Mouse (Mus musculus) CH12.LX (cell line): ENCODE measurements at regions not wholly inside any gene's neighbourhood (a gene's known extent, or its start where the extent isn't known, plus 50 kb on each side); places are given as distances from the start of the nearest gene placed in this dataset.

Experiments
- DNase-seq: peaks from one replicate; pipeline ENCODE4 v3.0.0-alpha.2; 2013; ENCODE audit errors: extremely low read depth
- H3K27ac ChIP-seq: 2 replicates; pipeline ENCODE4 v1.5.1; 2012; ENCODE audit warnings: low read depth, mild to moderate bottlenecking, control low read depth, moderate library complexity; ENCODE audit not compliant: insufficient read depth
- H3K27me3 ChIP-seq: replicated peaks from 2 replicates; pipeline ENCODE3; 2012; ENCODE audit warnings: inconsistent platforms
- H3K36me3 ChIP-seq, 2 experiments: replicated peaks in 1 of 2; 2 replicates each; pipeline versions ENCODE3 to v1.6.1; 2012; ENCODE audit warnings: inconsistent platforms in 1 of 2, low read length in 1 of 2, mild to moderate bottlenecking in 1 of 2, mixed read lengths in 1 of 2, moderate library complexity in 1 of 2; ENCODE audit not compliant: control insufficient read depth in 1 of 2, insufficient read depth in 1 of 2
- H3K4me1 ChIP-seq, 2 experiments: 2 replicates each; pipeline ENCODE4 v1.6.1; 2012; ENCODE audit warnings: inconsistent platforms in 1 of 2, moderate library complexity in 1 of 2; ENCODE audit not compliant: insufficient read depth in 2 of 2, control insufficient read depth in 1 of 2
- H3K4me2 ChIP-seq: 2 replicates; pipeline ENCODE4 v1.6.1; 2012; ENCODE audit warnings: low read depth, mild to moderate bottlenecking, control low read depth; ENCODE audit not compliant: poor library complexity, insufficient read depth, severe bottlenecking
- H3K4me3 ChIP-seq, 3 experiments: fragments of 150-350 bp in 1 of 3; sonication (generic) in 1 of 3; replicated peaks in 1 of 3; 2 replicates each; pipeline versions ENCODE3 to v1.5.1; 2011 to 2012; ENCODE audit warnings: low read depth in 2 of 3, low read length in 2 of 3, mild to moderate bottlenecking in 2 of 3, moderate library complexity in 2 of 3, control low read depth in 1 of 3, improper control_type of control experiment in 1 of 3, inconsistent platforms in 1 of 3, mixed read lengths in 1 of 3; ENCODE audit not compliant: poor library complexity in 1 of 3
- H3K79me2 ChIP-seq: replicated peaks from 2 replicates; pipeline ENCODE4 v1.6.1; 2012; ENCODE audit warnings: mild to moderate bottlenecking, moderate library complexity; ENCODE audit not compliant: control insufficient read depth, poor library complexity, insufficient read depth, severe bottlenecking; ENCODE audit errors: extremely low read depth
- H3K9ac ChIP-seq: 2 replicates; pipeline ENCODE4 v1.6.1; 2012; ENCODE audit warnings: low read depth, mild to moderate bottlenecking, control low read depth, moderate library complexity; ENCODE audit not compliant: insufficient read depth
- H3K9me3 ChIP-seq: replicated peaks from 2 replicates; pipeline ENCODE3; 2012; ENCODE audit warnings: low read length, inconsistent platforms, mixed read lengths
- BHLHE40 ChIP-seq: IDR thresholded peaks from 2 replicates; pipeline ENCODE4 v1.6.1; 2011; ENCODE audit warnings: mild to moderate bottlenecking, low read depth, low read length, improper control_type of control experiment
- CTCF ChIP-seq, 2 experiments: IDR thresholded peaks in 1 of 2; conservative IDR thresholded peaks in 1 of 2; 2 replicates each; pipeline ENCODE4 v1.5.1; 2011 to 2012; ENCODE audit warnings: low read depth in 2 of 2, low read length in 2 of 2, improper control_type of control experiment in 1 of 2, inconsistent platforms in 1 of 2, mild to moderate bottlenecking in 1 of 2, moderate library complexity in 1 of 2
- E2F4 ChIP-seq: IDR thresholded peaks from 2 replicates; pipeline ENCODE4 v1.6.1; 2011; ENCODE audit warnings: low read depth, low read length, improper control_type of control experiment; ENCODE audit not compliant: insufficient replicate concordance
- ELF1 ChIP-seq: IDR thresholded peaks from 2 replicates; pipeline ENCODE4 v1.6.1; 2014; ENCODE audit warnings: low read depth, mild to moderate bottlenecking, inconsistent platforms, low read length, improper control_type of control experiment
- EP300 ChIP-seq: IDR thresholded peaks from 2 replicates; pipeline ENCODE4 v1.6.1; 2011; ENCODE audit warnings: low read length, improper control_type of control experiment
- GABPA ChIP-seq: IDR thresholded peaks from 2 replicates; pipeline ENCODE4 v1.6.1; 2012; ENCODE audit warnings: low read depth, low read length, improper control_type of control experiment, inconsistent platforms; ENCODE audit not compliant: insufficient replicate concordance
- HCFC1 ChIP-seq: IDR thresholded peaks from 2 replicates; pipeline ENCODE4 v1.6.1; 2012; ENCODE audit warnings: low read depth, mild to moderate bottlenecking, inconsistent platforms, low read length, improper control_type of control experiment
- IRF4 ChIP-seq: IDR thresholded peaks from 2 replicates; pipeline ENCODE4 v1.6.1; 2014; ENCODE audit warnings: low read depth, mild to moderate bottlenecking, inconsistent platforms, low read length, improper control_type of control experiment
- JUN ChIP-seq: IDR thresholded peaks from 2 replicates; pipeline ENCODE4 v1.6.1; 2011; ENCODE audit warnings: low read depth, mild to moderate bottlenecking, low read length, improper control_type of control experiment, moderate library complexity; ENCODE audit not compliant: insufficient read depth
- JUND ChIP-seq: conservative IDR thresholded peaks from 2 replicates; pipeline ENCODE4 v1.6.1; 2011; ENCODE audit warnings: low read depth, low read length, improper control_type of control experiment
- KAT2A ChIP-seq: IDR thresholded peaks from 2 replicates; pipeline ENCODE4 v1.6.1; 2012; ENCODE audit warnings: low read length, improper control_type of control experiment, inconsistent platforms; ENCODE audit not compliant: insufficient replicate concordance
- MAX ChIP-seq: IDR thresholded peaks from 2 replicates; pipeline ENCODE4 v1.6.1; 2011; ENCODE audit warnings: low read length, improper control_type of control experiment
- MAZ ChIP-seq: IDR thresholded peaks from 2 replicates; pipeline ENCODE4 v1.6.1; 2012; ENCODE audit warnings: low read depth, mild to moderate bottlenecking, inconsistent platforms, low read length, improper control_type of control experiment, moderate library complexity
- MEF2A ChIP-seq: IDR thresholded peaks from 2 replicates; pipeline ENCODE4 v1.6.1; 2014; ENCODE audit warnings: low read depth, mild to moderate bottlenecking, inconsistent platforms, low read length, improper control_type of control experiment, borderline replicate concordance
- MXI1 ChIP-seq: IDR thresholded peaks from 2 replicates; pipeline ENCODE4 v1.6.1; 2011; ENCODE audit warnings: mild to moderate bottlenecking, low read depth, low read length, improper control_type of control experiment
- NRF1 ChIP-seq: IDR thresholded peaks from 2 replicates; pipeline ENCODE4 v1.6.1; 2014; ENCODE audit warnings: low read depth, mild to moderate bottlenecking, inconsistent platforms, low read length, improper control_type of control experiment, moderate library complexity
- POLR2A ChIP-seq: IDR thresholded peaks from 2 replicates; pipeline ENCODE4 v1.6.1; 2011; ENCODE audit warnings: low read depth, mild to moderate bottlenecking, improper control_type of control experiment, low read length
- POLR2AphosphoS2 ChIP-seq: IDR thresholded peaks from 2 replicates; pipeline ENCODE4 v1.6.1; 2011; ENCODE audit warnings: low read depth, low read length, improper control_type of control experiment
- RCOR1 ChIP-seq: conservative IDR thresholded peaks from 2 replicates; pipeline ENCODE4 v1.6.1; 2012; ENCODE audit warnings: low read depth, mild to moderate bottlenecking, inconsistent platforms, low read length, improper control_type of control experiment
- SIN3A ChIP-seq: IDR thresholded peaks from 2 replicates; pipeline ENCODE4 v1.6.1; 2012; ENCODE audit warnings: low read length, improper control_type of control experiment, inconsistent platforms
- SMC3 ChIP-seq: IDR thresholded peaks from 2 replicates; pipeline ENCODE4 v1.6.1; 2011; ENCODE audit warnings: low read depth, low read length, improper control_type of control experiment
- USF1 ChIP-seq: IDR thresholded peaks from 2 replicates; pipeline ENCODE4 v1.6.1; 2014; ENCODE audit warnings: low read depth, mild to moderate bottlenecking, inconsistent platforms, low read length, improper control_type of control experiment
- ZC3H11A ChIP-seq: IDR thresholded peaks from 2 replicates; pipeline ENCODE4 v1.6.1; 2012; ENCODE audit warnings: low read depth, mild to moderate bottlenecking, inconsistent platforms, low read length, improper control_type of control experiment
- ZMIZ1 ChIP-seq: IDR thresholded peaks from 2 replicates; pipeline ENCODE4 v1.6.1; 2012; ENCODE audit warnings: low read depth, mild to moderate bottlenecking, inconsistent platforms, low read length, improper control_type of control experiment
- ZNF384 ChIP-seq: IDR thresholded peaks from 2 replicates; pipeline ENCODE4 v1.6.1; 2012; ENCODE audit warnings: low read depth, low read length, improper control_type of control experiment, inconsistent platforms
- dilution Hi-C: fragments of 300-500 bp; cut with MboI; formaldehyde crosslinking; loops from 2 replicates; pipeline ENCODE4 v1.14.3; 2020; ENCODE audit warnings: low sequenced_read_pairs; ENCODE audit not compliant: extremely low pct_unique_long_range_greater_than_20kb, extremely low pct_ligation_motif_present
- in situ Hi-C: fragments of 300-500 bp; cut with MboI; formaldehyde crosslinking; loops from 3 replicates; pipeline ENCODE4 v1.14.3; 2019; ENCODE audit warnings: low sequenced_read_pairs, low pct_ligation_motif_present, low pct_unique_long_range_greater_than_20kb, mixed read lengths

DNA sequence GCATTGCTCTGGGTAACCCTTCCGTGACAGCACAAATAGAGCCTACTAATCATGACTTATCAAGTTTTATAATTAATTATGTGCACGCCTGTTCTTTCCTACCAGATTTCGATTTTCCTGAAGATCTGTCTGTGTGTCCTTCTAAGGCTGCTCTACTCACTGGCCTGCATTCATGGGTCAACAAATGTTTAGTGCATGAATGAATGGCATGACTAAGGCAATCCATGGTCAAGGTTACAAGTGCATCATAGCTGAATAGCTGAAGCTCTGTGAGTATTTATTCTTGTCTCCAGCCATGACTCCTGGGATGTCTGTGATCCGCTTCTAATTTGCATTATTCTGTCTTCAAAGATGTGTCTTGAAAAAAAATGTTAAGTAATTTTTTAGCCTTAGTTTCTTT, 343.2 kb downstream of the Lmo4 start:
- DNase-seq: no peak

GRCm38 (mm10) chr3:143835611-143836240, 369.3 kb downstream of the Lmo4 start:
- Histone ChIP-seq H3K4me1 (0 out of 4 replicates have a peak, but pooled peaks cover 0 to 2% of the 10 kb centered on the region in 2 experiments), H3K27me3 (no peaks in the 10 kb centered on the region), H3K36me3 (no peaks in the 10 kb centered on the region), H3K79me2 (no peaks in the 10 kb centered on the region), H3K9me3 (no peaks in the 10 kb centered on the region), H3K4me2 (no peak overlapping the region), H3K27ac (no peak overlapping the region), H3K4me3 (no peak overlapping the region), H3K9ac (no peak overlapping the region)
- DNase-seq: no peak
- in situ Hi-C loops: no loop called here
- no peak for TF ChIP-seq GABPA
- TF ChIP-seq SIN3A: no peak
- TF ChIP-seq KAT2A: no peak
- TF ChIP-seq JUND: no peak
- TF ChIP-seq BHLHE40: no peak
- no peak for TF ChIP-seq MAZ
- TF ChIP-seq RCOR1: no peak
- TF ChIP-seq ZC3H11A: no peak
- TF ChIP-seq JUN: no peak
- no peak for TF ChIP-seq MAX
- no peak for TF ChIP-seq E2F4
- no peak for TF ChIP-seq ZNF384
- no peak for TF ChIP-seq IRF4
- TF ChIP-seq HCFC1: no peak
- TF ChIP-seq ELF1: no peak
- dilution Hi-C loops: no loop called here

More for the DNA sequence above, 343.2 kb downstream of the Lmo4 start:
- H3K79me2 ChIP-seq: no peaks in the 10 kb centered on the region
- no peaks in the 10 kb centered on the region for H3K36me3 ChIP-seq
- dilution Hi-C loops (no loop called here), in situ Hi-C loops (no loop called here)
- H3K4me2 ChIP-seq: no peak overlapping the region
- H3K4me3 ChIP-seq: no peak overlapping the region
- no peaks in the 10 kb centered on the region for H3K27me3 ChIP-seq
- no peak overlapping the region for H3K27ac ChIP-seq
- H3K9me3 ChIP-seq: no peaks in the 10 kb centered on the region
- TF ChIP-seq BHLHE40: no peak
- TF ChIP-seq SMC3: no peak
- no peak for TF ChIP-seq ZMIZ1
- TF ChIP-seq ELF1: no peak
- TF ChIP-seq E2F4: no peak
- no peak for TF ChIP-seq RCOR1
- TF ChIP-seq NRF1: no peak
- TF ChIP-seq ZC3H11A: no peak
- TF ChIP-seq USF1: no peak
- no peak for TF ChIP-seq MAX
- no peak for TF ChIP-seq IRF4
- TF ChIP-seq JUND: no peak
- TF ChIP-seq POLR2AphosphoS2: no peak
- no peak for TF ChIP-seq POLR2A
- no peak for TF ChIP-seq MEF2A
- no peak for TF ChIP-seq EP300
- TF ChIP-seq MXI1: no peak
- no peak for TF ChIP-seq CTCF (conservative IDR thresholded peaks at IDR 0.05 in 1 of 2, IDR thresholded peaks at IDR 0.05 in 1 of 2; ENCODE audit: low read depth in 2 of 2, low read length in 2 of 2)
- no peak for TF ChIP-seq SIN3A
- no peak for TF ChIP-seq MAZ
- no peak overlapping the region for H3K9ac ChIP-seq
- H3K4me1 ChIP-seq: peaks cover 0 to 3% of the 10 kb centered on the region in 2 experiments; a peak in 1 of 4 replicates
